Mouse (Mus musculus): ENCODE data around the gene Borcs6.

Borcs6 gene

DNA sequence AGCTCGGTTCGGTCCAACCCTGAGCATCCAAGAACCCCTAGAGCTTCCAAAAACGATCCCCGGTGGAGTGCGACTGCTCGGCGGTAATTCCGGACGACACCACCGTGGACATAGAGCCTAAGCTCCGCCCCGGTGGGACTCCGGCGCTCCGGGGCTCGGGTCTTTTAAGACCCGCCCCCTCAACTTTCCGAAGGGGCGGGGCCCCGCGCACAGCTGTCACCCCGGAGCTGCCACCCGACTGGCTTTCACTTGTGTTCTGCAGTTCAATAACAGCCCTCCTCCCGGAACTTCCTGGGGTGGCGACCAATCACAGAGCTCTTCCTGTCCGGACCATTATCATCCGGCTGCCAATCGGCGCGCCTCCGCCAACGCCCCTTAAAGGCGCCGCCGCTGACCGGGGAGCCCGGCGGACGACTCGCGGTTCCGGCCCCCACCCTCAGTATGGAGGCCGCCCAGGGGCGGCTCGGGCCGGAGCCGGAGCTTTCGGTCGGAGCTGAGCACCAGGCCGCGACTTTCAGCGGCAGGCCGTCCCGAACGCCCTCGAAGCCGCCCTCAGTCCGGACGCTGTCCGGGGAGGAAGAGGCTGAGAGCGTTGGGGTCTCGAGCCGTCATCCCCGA is at the start of gene Borcs6:
Gene Borcs6, plus strand, starts transcription at position 361 of the 618 bp plus-strand sequence.
- peak; percentile 97 for DNase-seq (ENCODE audit: low spot score)

DNA sequence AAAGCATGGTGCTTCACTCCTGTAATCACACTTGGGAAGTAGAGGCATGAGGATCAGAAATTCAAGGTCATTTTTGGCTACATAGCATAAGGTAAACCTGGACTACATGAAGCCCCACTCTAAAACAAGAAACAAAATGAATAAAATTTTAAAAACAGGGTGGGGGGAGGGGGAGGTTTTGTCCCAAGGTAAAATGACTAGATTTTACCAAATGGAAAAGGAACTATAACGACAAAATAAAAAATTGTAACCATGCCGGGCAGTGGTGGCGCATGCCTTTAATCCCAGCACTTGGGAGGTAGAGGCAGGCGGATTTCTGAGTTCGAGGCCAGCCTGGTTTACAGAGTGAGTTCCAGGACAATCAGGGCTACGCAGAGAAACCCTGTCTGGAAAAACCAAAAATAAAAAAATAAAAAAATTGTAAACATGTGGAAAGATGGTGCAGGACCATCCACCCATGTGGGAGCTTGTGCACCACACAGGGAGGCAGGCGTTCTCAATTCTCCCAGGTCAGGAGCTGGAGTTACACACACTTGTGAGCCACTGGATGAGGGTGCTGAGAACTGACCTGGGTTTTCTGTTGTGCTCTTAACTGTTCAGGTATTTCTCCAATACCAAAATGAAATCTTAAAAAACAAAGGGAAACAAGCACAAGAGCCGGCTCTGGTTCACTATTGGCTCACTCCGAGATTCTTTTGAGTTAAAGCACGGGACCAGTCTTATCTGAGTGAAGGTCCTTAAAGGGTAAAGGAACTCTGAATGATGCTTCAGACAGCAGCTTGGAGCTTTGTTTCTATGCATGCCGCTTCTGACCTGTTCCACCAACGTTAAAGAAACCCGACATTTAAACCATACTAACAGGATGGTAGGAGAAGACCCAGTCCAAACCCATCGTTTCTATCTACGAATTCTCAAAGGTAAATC is 48.9 kb upstream of the Borcs6 start:
- DNase-seq (ENCODE audit: low spot score), result peak; percentile 1

DNA sequence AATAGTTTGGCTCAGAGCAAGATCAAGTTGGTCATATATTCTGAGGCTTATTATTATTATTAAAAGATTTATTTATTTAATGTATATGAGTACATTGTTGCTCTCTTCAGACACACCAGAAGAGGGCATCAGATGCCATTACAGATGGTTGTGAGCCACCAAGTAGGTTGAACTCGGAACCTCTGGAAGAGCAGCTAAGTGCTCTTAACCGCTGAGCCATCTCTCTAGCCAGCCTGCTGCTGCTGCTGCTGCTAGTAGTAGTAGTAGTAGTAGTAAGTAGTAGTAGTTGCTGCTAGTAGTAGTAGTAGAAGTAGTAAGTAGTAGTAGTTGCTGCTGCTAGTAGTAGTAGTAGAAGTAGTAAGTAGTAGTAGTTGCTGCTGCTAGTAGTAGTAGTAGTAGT is 48.1 kb upstream of the Borcs6 start:
- DNase-seq (ENCODE audit: low spot score), result peak; percentile 1

DNA sequence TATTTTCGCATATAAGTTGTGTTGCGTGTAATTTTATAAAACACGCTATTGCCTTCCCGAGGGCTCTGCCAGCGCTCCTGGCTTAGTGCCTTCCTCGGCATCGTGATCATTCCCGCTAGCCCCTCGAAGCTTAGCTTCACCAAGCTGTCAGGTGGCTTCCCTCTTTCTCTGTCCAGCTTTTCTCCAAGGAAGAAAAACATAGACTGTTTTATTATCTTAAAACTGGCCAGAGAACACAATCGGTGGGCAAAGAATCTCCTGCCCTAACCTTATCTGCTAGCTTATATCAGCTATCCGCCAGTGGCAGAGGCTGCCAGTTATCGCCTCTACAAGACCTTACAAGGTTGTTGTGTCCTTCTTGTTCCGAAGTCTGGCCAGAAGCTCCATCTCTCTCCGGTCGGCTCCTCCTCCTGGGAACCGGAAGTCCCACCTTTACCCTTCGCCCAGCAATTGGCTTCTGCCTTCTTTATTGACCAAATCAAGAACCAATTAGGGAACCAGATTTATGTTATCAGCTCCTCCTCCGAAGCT is 47.4 kb upstream of the Borcs6 start:
- peak; percentile 93 for DNase-seq (ENCODE audit: low spot score)

DNA sequence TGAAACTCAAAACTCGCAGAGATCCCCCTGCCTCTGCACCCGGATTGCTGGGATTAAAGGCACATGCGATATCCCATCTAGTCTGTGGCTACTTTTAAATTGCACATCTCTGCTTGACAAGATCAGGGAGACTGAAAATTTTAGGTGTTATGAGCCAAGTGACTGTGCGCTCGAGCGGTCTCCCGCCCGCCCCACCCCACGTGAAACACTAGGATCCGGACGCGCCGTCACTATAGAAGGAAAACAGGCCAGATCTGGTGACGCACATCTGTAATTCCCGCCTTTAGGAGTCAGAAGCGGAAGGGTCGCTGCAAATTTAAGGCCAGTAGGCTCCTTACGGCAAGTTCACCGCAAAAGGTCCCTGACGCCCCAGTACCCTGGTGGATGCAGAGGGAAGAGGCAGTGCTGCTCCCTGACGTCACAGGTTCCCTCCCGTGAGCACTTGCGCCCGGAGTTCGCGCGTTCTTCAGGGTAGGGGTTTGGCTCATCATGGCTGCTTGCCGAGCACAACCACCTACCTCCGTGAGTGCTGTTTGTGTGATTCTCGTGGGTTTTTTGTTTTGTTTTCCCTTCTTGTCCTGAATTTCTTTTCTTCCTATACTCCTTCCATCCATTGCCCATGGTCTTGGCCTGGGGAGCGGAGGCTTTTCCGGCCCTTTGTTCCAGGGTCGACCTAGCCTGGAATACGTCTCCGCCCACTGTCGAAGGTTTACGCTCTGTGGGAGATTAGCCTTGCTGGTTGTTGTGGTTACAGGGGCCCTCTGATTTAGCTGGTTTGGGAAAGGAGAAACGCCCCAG is 43.7 kb upstream of the Borcs6 start, which contains the start of gene Ctc1:
Gene Ctc1, plus strand, starts transcription at position 268 of the 798 bp plus-strand sequence.
- peak; percentile 94 for DNase-seq (ENCODE audit: low spot score)

DNA sequence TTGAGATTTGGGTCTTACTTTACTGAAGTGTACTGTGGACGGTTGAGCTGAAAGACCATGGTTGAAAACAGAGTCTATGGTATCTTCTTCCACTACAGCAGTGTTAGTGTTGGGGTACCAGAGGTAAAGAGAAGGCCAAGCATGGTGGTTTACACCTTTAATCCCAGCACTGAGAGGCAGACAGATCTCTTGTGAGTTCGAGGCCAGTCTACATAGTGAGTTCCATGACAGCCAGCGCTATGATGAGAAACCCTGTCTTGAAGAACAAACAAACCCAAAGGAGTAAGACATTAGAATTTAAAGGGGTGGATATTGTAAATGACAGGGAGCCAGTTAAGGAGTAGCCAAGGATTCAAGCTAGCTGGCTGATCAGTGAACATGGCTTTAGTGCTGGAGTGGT is 42.8 kb upstream of the Borcs6 start:
- DNase-seq (ENCODE audit: low spot score), result no peak

DNA sequence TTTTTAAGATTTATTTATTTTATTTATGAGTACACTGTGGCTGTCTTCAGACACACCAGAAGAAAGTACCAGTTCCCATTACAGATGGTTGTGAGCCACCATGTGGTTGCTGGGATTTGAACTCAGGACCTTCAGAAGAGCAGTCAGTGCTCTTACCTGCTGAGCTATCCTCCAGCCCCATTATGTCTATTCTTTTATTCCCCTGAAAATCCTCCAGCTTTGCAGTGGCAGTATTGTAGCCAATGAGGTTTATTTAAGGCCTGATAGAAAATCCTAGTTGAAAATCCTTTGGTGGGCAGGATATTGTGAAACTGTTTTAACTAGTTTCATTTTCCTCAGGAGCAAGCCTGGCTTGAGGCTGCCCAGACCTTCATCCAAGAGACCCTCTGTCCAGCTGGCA is 38.8 kb upstream of the Borcs6 start:
- DNase-seq (ENCODE audit: low spot score), result no peak

DNA sequence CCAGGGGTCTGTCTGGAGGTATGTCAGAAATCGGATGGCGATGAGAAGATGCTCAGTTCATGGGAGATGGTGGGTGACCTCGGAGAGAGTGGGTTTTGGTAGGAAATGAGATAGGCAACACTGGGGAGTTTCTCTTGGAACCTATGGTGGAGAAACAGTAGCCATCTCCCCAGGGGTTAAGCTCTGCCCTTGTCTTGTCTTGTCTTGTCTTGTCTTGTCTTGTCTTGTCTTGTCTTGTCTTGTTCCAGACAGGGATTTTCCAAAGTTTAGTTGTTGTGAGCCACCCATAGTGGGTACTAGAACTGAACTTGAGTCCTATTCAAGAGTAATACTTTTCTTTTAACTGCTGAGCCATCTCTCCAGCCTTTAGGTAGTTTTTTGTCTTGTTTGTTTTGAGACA is 33.0 kb upstream of the Borcs6 start:
- no peak for DNase-seq (ENCODE audit: low spot score)

DNA sequence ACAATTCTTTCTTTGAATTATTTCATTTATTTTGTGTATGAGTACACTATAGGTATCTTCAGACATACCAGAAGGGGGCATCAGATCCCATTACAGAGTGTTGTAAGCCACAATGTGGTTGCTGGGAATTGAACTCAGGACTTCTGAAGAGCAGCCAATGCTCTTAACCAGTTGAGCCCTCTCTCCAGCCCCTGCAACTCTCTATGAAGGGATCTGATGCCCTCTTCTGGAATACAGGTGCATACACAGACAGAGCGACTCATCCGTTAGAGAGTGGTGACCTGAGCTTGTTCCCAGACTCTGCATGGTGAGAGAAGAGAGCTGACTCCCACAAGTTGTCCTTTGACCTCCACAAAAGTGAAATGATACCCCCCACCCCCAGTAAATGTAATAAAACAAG is 30.7 kb upstream of the Borcs6 start:
- DNase-seq (ENCODE audit: low spot score), result peak; percentile 34

DNA sequence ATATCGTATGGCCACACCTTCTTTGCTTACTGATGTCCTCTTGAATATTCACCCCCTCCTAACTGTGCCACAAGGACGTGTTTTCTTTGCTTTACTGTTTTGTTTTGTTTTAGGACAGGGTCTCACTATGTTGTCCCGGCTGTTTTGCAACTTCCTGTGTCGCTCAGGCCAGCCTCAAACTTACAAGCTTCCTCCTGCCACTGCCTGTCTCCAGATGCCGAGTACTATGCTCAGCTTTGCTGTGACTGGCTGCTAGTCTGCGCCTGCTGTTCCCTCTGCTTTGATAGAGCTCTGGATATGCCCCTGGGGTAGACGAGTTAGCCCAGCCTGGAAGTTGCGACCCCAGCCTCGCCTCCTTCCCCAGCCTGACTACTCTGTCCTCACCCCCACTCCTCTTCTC is 26.0 kb upstream of the Borcs6 start:
- no peak for DNase-seq (ENCODE audit: low spot score)

DNA sequence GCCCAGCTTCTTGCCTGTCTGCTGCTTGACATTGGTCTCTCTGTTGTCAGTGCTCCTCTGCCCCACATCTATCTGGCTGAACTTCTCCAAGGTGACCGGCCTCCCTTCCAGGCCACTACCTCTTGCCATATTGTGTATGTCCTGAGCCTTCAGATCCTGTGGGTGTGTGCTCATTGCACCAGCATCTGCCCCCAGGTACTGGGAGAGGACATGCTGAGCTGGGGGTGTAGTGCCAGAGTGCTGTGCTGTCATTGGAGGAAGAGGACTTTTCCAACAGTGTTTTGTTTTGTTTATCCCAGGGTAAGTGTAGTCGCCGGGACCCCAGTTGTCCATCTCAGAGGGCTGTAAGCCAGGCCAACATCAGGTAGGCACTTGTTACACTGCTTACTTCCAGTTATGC is 24.9 kb upstream of the Borcs6 start:
- no peak for DNase-seq (ENCODE audit: low spot score)

DNA sequence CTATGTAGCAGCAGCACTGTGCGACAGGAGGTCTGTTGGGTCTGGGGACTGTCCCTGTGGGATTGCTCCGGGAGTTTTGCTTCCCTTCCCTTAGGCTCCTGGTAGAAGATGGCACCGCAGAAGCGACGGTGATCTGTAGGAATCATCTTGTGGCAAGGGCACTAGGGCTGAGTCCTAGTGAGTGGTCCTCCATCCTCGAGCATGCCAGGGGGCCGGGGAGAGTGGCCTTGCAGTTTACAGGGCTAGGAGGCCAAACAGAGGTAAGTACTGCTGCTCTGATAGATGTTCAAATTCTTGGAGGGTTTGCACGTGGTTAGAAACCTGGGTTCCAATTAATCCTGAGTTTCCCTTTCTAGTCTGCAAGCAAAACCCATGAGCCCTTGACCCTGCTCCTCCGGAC is 24.1 kb upstream of the Borcs6 start:
- no peak for DNase-seq (ENCODE audit: low spot score)

DNA sequence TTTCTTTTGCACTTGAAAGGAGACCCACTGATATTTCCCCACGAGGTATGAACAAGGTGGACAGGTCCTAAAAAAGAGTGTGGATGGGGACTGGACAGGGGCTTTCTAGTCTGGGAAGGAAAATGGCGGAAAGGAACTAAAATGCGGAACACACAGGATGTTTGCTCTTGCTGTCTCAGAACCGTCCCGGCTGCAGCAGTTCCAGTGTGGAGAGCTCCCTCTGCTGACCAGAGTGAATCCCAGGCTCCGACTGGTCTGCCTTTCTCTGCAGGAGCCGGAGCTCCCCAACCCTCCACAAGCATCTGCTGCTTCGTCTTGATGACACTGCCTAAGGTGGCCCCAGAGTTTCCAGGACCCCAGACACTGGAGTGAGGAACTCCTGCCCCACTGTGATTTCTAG is 23.7 kb upstream of the Borcs6 start:
- peak; percentile 88 for DNase-seq (ENCODE audit: low spot score)

DNA sequence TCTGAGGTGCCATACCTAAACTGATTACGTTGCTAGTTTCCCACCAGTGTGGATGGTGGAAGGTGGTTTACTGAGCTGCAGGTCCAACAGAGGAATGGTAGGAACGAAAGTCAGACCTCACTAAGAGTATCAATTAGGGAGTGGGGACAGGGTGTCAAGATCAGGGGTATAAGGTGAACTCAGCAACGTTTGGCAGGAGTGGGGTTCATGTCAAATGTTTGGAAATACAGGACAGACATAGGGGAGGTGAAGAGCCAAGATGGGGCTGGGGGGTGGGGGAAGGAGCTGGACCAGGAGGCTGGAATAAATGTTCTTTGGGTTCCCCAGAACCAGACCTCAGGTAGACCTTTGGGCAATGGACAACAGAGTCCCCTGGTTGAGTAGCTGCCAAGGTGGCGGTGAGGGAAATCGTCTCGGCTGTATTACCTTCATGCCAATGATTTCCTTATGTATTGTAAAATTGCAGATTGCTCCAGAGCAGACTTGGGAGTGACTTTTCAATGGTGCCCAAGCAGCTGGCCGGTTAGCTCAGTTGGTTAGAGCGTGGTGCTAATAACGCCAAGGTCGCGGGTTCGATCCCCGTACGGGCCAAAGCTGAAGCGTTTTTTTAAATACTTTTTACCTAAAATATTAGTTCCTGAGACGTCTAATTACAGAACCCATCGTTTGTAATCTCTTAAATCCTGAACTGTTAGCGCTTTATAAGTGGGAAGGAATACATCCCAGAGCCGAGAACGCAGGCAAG is 22.9 kb upstream of the Borcs6 start:
- peak; percentile 96 for DNase-seq (ENCODE audit: low spot score)

DNA sequence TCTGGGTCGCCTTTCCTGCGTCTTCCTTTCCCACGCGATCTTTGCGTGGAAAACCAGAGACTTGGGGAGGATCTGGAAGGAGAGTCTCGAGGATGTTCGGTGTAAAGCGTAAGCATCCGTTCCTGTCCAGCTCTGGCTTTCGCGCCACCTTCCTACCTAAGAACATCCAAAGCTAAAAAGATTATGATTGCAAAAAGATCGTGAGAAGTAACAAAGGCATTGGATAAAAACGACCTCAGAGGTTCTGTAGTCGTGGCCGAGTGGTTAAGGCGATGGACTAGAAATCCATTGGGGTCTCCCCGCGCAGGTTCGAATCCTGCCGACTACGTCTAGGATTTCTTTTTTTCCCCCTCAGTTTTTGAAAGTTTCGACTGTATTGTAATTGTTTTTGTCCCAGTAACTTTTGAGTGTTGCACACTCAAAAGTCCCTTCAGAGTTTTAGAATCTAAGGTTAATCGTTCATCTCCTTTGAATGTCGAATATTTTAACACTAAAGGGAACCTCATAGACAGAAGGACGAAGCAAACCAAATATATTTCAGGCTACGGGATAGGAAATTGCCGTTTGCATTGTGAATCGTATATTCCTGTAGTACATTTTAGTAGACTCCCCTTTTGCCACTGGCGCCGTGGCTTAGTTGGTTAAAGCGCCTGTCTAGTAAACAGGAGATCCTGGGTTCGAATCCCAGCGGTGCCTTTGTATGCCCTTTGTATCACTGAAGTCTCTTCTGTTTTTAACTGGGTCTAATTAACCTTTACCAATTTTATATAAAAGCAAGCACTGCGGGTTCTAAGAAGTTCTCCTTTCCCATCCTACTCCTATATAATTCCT is 22.1 kb upstream of the Borcs6 start:
- peak; percentile 93 for DNase-seq (ENCODE audit: low spot score)

DNA sequence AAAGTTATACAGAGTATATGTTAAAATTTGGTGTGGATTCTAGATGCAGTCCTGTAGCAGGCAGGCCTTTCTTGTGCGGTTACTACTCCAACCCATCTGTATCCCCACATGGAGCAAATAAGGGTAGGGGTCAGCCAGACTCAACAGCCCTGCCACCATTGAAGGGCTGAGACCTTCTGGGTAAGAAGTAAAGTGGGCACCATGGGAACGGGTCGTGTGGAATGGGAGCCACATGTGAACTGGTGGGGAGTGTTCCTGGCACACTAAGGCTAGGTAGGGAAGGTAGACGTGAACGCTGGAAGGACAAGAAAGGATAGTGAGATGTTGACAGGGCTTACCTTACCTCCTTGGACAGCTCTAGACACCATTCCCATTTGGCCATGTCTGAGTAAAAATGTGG is 21.3 kb upstream of the Borcs6 start:
- DNase-seq (ENCODE audit: low spot score), result no peak

DNA sequence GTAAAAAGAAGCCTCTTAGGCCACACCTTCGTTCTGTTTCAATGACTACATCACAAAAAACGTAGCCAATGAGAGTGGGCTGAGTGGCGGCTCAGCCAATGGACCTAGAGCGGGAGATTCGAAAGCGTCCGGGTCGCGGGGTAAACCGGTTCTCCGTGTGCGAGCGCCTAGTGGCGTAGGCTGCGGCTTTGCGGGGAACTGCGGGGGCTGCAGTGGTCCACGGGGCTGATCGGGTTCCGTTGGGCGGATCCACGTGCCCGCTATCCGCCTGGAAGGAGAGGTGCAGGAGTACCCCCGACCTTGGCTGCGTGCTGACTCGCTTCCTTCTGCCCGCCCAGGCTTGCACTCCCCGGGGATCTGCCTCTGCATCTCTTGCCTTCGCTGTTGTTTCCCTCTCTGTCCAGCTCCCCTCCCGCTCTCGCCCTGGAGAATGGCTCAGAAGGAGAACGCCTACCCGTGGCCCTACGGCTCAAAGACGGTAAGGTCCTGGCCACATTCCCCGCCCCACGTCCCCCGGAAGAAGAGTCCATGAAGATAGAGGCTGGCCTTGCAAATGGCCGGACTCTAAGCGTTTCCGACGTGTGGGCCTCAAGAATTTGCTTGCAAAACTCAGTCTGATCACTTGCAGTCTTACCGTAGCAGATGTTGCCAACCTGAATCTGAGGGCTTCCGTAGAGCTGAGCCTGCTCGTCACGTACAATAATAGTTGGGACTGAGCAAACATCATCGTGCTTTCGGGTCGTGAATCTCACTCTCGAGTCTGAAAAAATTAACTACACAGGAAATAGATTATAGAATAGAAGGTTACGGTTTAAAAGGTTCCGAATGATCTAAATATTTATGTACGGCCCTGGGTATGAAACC is 13.8 kb upstream of the Borcs6 start, which contains the start of gene Aurkb:
Gene Aurkb, plus strand, starts transcription at position 117 of the 864 bp plus-strand sequence.
- DNase-seq (ENCODE audit: low spot score), result peak; percentile 95

DNA sequence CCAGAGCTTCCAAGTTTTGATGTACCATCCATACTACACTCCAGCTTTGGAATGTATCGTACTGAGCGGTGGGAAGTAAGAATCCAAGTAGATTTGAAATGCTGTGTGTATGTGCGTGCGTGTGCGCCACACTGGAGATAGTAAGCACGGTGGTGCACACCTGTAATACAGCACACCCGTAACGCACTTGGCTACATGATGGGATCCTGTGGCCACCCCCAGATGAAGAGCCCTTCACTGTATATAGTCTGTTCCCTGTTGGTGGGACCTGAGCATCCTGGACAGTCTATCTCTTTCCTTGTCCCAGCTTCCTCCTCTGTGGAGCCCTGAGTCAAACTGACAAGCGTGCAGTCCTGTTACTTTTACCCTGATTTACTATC is 13.1 kb upstream of the Borcs6 start:
- no peak for DNase-seq (ENCODE audit: low spot score)

DNA sequence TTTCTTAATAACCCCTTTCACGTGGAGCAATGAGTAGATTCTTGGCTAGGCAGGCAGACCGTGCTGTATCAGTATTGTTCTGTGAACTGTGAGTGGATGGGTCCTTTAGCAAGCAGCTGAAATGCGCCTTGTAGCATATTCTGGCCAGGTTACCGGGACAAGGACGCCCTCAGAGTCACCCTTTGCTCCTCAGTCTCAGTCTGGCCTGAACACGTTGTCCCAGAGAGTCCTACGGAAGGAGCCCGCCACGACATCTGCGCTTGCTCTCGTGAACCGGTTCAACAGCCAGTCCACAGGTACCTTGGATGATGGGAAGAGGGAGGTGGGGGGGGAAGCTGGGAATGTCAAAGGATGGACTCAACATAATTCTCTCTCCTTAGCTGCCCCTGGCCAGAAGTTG is 11.9 kb upstream of the Borcs6 start:
- no peak for DNase-seq (ENCODE audit: low spot score)

DNA sequence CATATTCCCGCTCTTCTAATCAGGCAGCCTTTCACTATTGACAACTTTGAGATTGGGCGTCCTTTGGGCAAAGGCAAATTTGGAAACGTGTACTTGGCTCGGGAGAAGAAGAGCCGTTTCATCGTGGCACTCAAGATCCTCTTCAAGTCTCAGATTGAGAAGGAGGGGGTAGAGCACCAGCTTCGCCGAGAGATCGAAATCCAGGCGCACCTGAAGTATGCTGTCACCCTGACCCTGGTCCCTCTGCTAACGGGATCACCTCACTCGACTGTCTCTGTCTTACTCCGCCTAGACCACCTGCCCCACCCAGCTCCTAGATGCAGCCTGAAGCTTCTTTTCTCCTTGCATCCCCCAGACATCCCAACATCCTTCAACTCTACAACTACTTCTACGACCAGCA is 11.4 kb upstream of the Borcs6 start:
- no peak for DNase-seq (ENCODE audit: low spot score)

Data from retina, embryonic 14.5 days (tissue).